Mouse (Mus musculus) liver, postnatal 0 days (tissue): ENCODE measurements around the gene Rnf39. TPM values are rescaled to one million over a fixed set of nuclear protein-coding genes. Genes with fewer than 3 reads are reported as not detected.

ENCODE experiments used
- ATAC-seq: fragments of 200-750 bp; cut with Nextera tagmentation; 2 replicates; pipeline ENCODE4 v1.8.0; 2017; ENCODE audit warnings: mild to moderate bottlenecking, moderate library complexity
- DNase-seq: peaks from one replicate; pipeline ENCODE4 v3.0.0-alpha.2; 2016
- H3K27ac ChIP-seq: fragments of 300-500 bp; sonication (generic); 2 replicates; pipeline ENCODE4 v1.5.1; 2014; ENCODE audit warnings: antibody characterized with exemption, moderate library complexity, mild to moderate bottlenecking, low read depth
- H3K27me3 ChIP-seq: fragments of 300-500 bp; sonication (generic); 2 replicates; pipeline ENCODE4 v1.6.1; 2014; ENCODE audit warnings: low read length, control low read depth, mixed read lengths; ENCODE audit not compliant: insufficient read depth
- H3K36me3 ChIP-seq: fragments of 300-500 bp; sonication (generic); replicated peaks from 2 replicates; pipeline ENCODE4 v1.6.1; 2014; ENCODE audit warnings: mild to moderate bottlenecking, control low read depth, low read length, moderate library complexity, mixed read lengths; ENCODE audit not compliant: insufficient read depth
- H3K4me1 ChIP-seq: fragments of 300-500 bp; sonication (generic); 2 replicates; pipeline ENCODE4 v1.6.1; 2014; ENCODE audit warnings: antibody characterized with exemption, mild to moderate bottlenecking, control low read depth; ENCODE audit not compliant: insufficient read depth
- H3K4me2 ChIP-seq: fragments of 300-500 bp; sonication (generic); 2 replicates; pipeline ENCODE4 v1.6.1; 2014; ENCODE audit warnings: low read depth, mild to moderate bottlenecking, low read length, moderate library complexity, mixed read lengths
- H3K4me3 ChIP-seq: fragments of 300-500 bp; sonication (generic); 2 replicates; pipeline ENCODE4 v1.5.1; 2014; ENCODE audit warnings: low read depth, low read length
- H3K9ac ChIP-seq: fragments of 300-500 bp; sonication (generic); replicated peaks from 2 replicates; pipeline ENCODE4 v1.6.1; 2014; ENCODE audit warnings: mild to moderate bottlenecking, moderate library complexity
- H3K9me3 ChIP-seq: fragments of 300-500 bp; sonication (generic); 2 replicates; pipeline ENCODE4 v1.6.1; 2016; ENCODE audit warnings: mild to moderate bottlenecking, control low read depth, low read length, mixed read lengths
- CTCF ChIP-seq: sonication (generic); IDR thresholded peaks from 2 replicates; pipeline ENCODE4 v1.5.1; 2016; ENCODE audit warnings: antibody characterized with exemption, low read depth
- EP300 ChIP-seq: IDR thresholded peaks from 2 replicates; pipeline ENCODE4 v1.6.1; 2016; ENCODE audit warnings: antibody characterized with exemption, low read depth, mild to moderate bottlenecking
- WGBS: fragments of 180-500 bp; shearing (Covaris S2); extraction: QIAGEN DNeasy Blood & Tissue Kit; methylation state at CpG from one replicate; pipeline ENCODE4 v1.1.7; 2014; ENCODE audit not compliant: insufficient replicate concordance; 5-methylcytosine and 5-hydroxymethylcytosine counted together
- polyA plus RNA-seq: library from polyadenylated mRNA; unstranded; fragments of >200 nt; fragmentation: Nextera tagmentation; extraction: Ambion mirVana; gene quantifications from 2 replicates; pipeline ENCODE4 v1.2.1, GENCODE M21; 2015

Rnf39 gene
- polyA plus RNA-seq, 1 experiment from 2014 or later = 0.11 TPM

DNA sequence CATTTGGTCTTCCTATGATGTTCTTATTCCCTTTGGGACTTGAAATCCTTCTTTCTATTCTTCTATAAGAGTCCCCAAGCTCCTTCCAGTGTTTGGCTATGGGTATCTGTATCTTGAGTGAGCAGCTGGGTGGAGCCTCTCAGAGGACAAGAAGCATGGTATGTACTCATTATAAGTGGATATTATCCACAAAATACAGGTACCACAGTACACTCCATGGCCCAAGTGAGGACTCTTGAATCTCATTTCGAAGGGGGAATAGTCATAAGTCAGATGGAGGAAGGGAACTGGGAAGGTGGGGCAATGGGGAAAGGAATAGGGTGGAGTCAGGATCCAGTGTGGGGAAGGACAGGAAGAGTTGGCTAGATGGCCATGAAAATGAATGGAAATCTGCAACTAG, 10.3 kb downstream of the Rnf39 start:
- no peak overlapping the region for H3K4me2 ChIP-seq
- H3K4me3 ChIP-seq = no peak overlapping the region
- H3K9me3 ChIP-seq = no peaks in the 10 kb centered on the region
- peaks cover 12% of the 10 kb centered on the region for H3K4me1 ChIP-seq
- H3K36me3 ChIP-seq = peaks cover 19% of the 10 kb centered on the region
- no peak overlapping the region for H3K27ac ChIP-seq
- H3K9ac ChIP-seq = no peak overlapping the region
- DNase-seq = no peak
- WGBS = 80% methylated on average over 1 of the region's 1 CpGs
- TF ChIP-seq CTCF = no peak
- TF ChIP-seq EP300 = no peak
- H3K27me3 ChIP-seq = no peaks in the 10 kb centered on the region
- no peak for ATAC-seq

DNA sequence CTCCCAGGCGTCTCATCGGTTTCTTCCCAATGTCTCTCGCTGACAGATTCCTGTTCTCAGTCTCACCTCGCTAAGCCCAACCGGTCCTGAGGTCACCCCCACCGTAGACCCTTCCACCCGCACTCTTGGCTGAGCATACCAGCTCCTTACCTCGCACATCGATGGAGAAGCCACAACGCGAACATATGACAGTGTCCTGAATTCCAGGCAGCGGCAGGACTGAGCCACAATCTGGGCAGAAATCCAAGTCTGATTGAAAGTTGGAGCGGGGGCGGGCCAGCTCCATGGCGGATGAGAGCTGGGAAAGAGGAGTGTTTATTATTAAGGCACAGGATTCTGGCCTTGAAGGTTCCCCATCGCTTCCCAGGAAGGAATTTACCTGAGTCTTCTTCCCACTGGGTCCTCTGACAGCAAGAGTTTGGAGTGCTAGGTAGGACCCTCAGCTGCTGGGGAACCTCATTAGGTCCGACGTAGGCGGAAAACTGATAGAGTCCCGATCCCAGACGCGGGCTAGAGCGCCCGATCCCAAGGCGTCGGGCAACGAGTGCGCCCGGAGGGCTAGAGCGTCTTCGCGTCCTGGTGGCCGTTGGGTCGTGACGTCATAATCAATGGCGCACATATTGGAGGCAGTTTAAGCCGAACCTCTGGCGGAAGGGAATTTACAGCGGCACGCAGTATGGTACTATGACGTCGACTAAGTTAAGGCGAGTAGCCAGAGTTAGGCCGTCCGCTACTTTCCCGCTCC, 15.5 kb downstream of the Rnf39 start, which contains the start of the genes Znrd1 and Znrd1as:
Znrd1 (minus strand) TSS at position 561 of the 745 bp plus-strand sequence.
Znrd1as (plus strand) TSS at position 594 of the 745 bp plus-strand sequence.
- H3K4me2 ChIP-seq = peak within 1 kb of the TSS; percentile 78
- H3K36me3 ChIP-seq = 0 out of 2 replicates have a peak, but pooled peaks cover 7% of the 10 kb centered on the region
- H3K9ac ChIP-seq = peak within 1 kb of the TSS; percentile 68
- H3K9me3 ChIP-seq = no peaks in the 10 kb centered on the region
- peaks cover 13% of the 10 kb centered on the region for H3K4me1 ChIP-seq
- DNase-seq = peak; percentile 94
- peak within 1 kb of the TSS; percentile 76 for H3K27ac ChIP-seq
- H3K4me3 ChIP-seq = peak within 1 kb of the TSS; percentile 59
- under 1% methylated on average over 46 of the region's 46 CpGs for WGBS
- no peaks in the 10 kb centered on the region for H3K27me3 ChIP-seq
- ATAC-seq = peak; percentile 99
- TF ChIP-seq EP300 = peak; percentile 64
- TF ChIP-seq CTCF = no peak

DNA sequence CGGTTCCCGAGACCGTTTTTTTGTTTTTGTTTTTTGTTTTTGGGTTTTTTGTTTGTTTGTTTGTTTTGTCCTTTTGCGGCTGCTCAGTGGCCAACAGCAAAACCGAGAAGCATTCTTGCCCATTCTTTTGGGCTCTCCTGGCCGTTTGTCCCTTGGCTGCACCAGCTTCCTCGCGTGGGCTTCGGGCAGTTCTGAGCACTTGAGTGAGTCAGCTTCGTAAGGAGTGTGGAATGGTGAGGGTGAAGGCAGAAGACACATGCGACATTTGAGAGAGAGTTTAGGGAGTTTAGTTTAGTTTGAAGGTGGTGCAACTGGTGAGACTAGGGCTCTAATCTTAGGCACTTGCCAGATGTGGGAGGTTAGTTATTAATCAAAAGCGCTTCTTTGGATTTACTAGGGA, 16.2 kb downstream of the Rnf39 start:
- 16% methylated on average over 12 of the region's 12 CpGs for WGBS
- Histone ChIP-seq H3K36me3 (0 out of 2 replicates have a peak, but pooled peaks cover 7% of the 10 kb centered on the region), H3K9ac (peak overlapping the region; percentile 68), H3K27ac (peak overlapping the region; percentile 76), H3K4me2 (peak overlapping the region; percentile 78), H3K9me3 (no peaks in the 10 kb centered on the region), H3K4me3 (peak overlapping the region; percentile 59), H3K4me1 (peaks cover 13% of the 10 kb centered on the region), H3K27me3 (no peaks in the 10 kb centered on the region)
- DNase-seq = no peak
- ATAC-seq = no peak
- no peak for TF ChIP-seq CTCF
- no peak for TF ChIP-seq EP300

DNA sequence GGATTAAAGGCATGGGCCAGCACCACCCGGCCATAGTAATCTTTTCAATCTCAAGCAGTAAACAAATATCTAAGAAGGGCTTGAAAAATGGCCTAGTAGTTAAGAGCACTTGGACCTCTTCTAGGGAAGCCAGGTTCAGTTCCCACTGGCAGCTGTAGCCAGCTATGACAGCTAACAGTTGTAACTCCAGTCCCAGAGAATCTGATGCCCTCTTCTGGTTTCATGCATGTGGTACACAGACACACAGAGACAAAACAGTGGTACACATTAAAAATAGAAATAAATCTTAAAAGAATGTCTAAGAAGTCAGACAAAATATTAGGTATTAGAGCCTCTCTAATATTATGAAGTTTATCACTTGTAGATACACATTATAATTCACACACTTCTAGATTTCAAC, 18.4 kb downstream of the Rnf39 start:
- Histone ChIP-seq H3K27me3 (no peaks in the 10 kb centered on the region), H3K36me3 (peaks cover 5% of the 10 kb centered on the region; the same call in 1 of the 2 replicates), H3K9ac (no peak overlapping the region), H3K4me2 (no peak overlapping the region), H3K4me1 (peaks cover 13% of the 10 kb centered on the region), H3K9me3 (no peaks in the 10 kb centered on the region), H3K27ac (no peak overlapping the region), H3K4me3 (no peak overlapping the region)
- WGBS = 54% methylated on average over 1 of the region's 1 CpGs
- TF ChIP-seq CTCF (0 out of 2 replicates have a peak, but pooled peaks have one; percentile 11), EP300 (no peak)
- DNase-seq = no peak
- ATAC-seq = no peak

DNA sequence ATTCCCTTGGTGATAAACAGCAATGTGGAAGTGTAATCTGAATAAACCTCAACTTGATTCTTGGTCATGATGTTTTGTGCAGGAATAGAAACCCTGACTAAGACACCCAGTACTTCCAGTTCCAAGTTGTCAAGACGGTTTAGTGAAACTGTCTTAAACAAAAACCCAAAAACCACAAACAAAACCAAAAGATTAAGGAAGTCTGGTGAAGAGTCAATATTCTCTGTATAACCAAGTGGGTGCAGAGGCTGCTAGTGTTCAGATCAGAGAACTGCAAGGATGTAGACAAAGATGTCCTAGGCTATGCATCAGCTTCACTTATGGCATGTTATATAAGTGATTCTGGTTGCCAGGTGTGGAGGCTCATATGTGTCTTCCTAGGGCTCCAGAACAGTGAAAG, 24.2 kb downstream of the Rnf39 start:
- Histone ChIP-seq H3K36me3 (no peaks in the 10 kb centered on the region; the same call in 1 of the 2 replicates), H3K4me2 (no peak overlapping the region), H3K9me3 (no peaks in the 10 kb centered on the region), H3K27me3 (no peaks in the 10 kb centered on the region), H3K4me3 (no peak overlapping the region), H3K27ac (no peak overlapping the region), H3K9ac (no peak overlapping the region), H3K4me1 (0 out of 2 replicates have a peak, but pooled peaks cover 3% of the 10 kb centered on the region)
- WGBS = 43% methylated on average over 1 of the region's 1 CpGs
- ATAC-seq = no peak
- TF ChIP-seq EP300 (no peak), CTCF (no peak)
- no peak for DNase-seq

DNA sequence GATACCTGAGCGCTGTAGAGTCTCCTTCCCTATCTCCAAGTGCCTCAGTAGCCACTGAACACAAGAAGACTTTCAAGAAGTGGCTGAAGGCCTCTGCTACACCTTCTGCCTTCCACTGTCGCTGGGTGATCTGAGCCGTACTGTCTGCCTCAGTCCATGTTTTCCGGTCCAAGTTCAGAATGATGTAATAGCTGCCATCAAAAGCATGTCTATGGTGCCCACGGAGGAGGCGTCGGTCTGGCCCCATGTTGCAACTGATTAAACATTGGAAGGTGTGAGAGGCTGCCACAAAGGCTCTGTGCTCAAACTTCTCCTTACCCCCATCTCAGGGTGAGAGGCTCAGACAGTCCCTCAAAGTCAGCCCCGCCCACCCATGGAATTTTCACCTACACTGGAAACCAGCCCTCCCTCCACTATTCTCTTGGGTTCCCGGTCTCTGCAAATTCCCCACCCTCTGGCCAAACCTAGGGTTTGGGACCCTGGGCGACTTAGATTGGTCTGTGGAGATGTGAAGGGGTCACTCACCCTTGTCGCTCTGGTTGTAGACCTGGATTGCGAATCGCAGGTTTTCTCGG, 27.7 kb downstream of the Rnf39 start:
- no peak overlapping the region for H3K4me2 ChIP-seq
- 0 out of 2 replicates have a peak, but pooled peaks cover 3% of the 10 kb centered on the region for H3K4me1 ChIP-seq
- TF ChIP-seq EP300 (no peak), CTCF (no peak)
- ATAC-seq (peak; percentile 85), DNase-seq (peak; percentile 21)
- no peak overlapping the region for H3K9ac ChIP-seq
- no peak overlapping the region for H3K4me3 ChIP-seq
- H3K27ac ChIP-seq = no peak overlapping the region; the same call in 1 of the 2 replicates
- H3K36me3 ChIP-seq = no peaks in the 10 kb centered on the region
- no peaks in the 10 kb centered on the region for H3K9me3 ChIP-seq
- H3K27me3 ChIP-seq = no peaks in the 10 kb centered on the region
- 65% methylated on average over 14 of the region's 14 CpGs for WGBS
